ENCODE assay signal across 11 mouse cellular contexts in the genomic region with DNA sequence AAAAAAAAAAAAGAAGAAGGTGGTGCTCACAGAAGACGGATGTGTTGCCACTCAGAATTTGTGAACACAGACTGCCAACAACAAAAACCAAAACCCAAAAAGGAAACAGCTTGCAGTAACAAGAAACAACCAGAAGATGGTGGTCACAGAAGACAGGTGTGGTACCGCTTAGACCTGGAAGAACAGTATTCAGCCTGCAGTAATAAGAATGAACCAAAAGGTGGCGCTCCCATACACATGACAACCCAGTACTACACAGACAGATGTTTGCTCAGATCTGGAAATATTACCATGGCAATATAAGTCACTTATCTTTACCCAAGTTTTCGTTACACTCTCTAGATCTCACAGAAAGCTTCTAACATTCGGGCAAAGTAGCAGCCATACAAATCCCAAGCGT. TPM values are rescaled to one million over a fixed set of nuclear protein-coding genes. Genes with fewer than 3 reads are reported as not detected.
DNase-seq lines count a peak whose midpoint lies in the region; ATAC-seq and TF ChIP-seq lines count a peak whose summit lies in the region.
"Had no signal": no experiment of that assay in that cellular context is flagged by ENCODE, and none has a peak within 500 bp of the region (broad histone marks: within the 10 kb centered on the region; RNA-seq: fewer than 3 reads in every experiment).

No protein-coding gene starts in this region.

- no peak overlapping the region for H3K27ac ChIP-seq in cerebellum, adult 2 months (ENCODE audit: insufficient read depth, low read length)
- no peak overlapping the region for H3K27ac ChIP-seq in testis, adult 2 months (ENCODE audit: control insufficient read depth, insufficient read depth, low read depth, low read length)
- H3K27ac ChIP-seq in kidney, embryonic 16.5 days (ENCODE audit: low read length) = no peak overlapping the region
- H3K27ac ChIP-seq: midbrain, embryonic 12.5 days had no signal

- H3K9ac ChIP-seq in kidney, embryonic 16.5 days (replicated peaks; ENCODE audit: low read length) = no peak overlapping the region
- H3K9ac ChIP-seq: midbrain, embryonic 12.5 days had no signal

- peak in 1 of 2 experiments; percentile 3 for DNase-seq in cerebellum, adult 2 months
- DNase-seq in cerebellum, adult 11-12 months = no peak
- DNase-seq in testis, postnatal 10 days (ENCODE audit: low spot score) = no peak
- peak; percentile 28 for DNase-seq in lung, postnatal 36 days
- no peak for DNase-seq in thymus, postnatal 36 days

- WGBS in cerebellum, adult 2 months = 49% methylated on average over 6 of the region's 6 CpGs
- 49% methylated on average over 6 of the region's 6 CpGs for WGBS in kidney, embryonic 16.5 days

- no peaks in the 10 kb centered on the region for H3K9me3 ChIP-seq in kidney, embryonic 16.5 days (ENCODE audit: low read length)
- H3K9me3 ChIP-seq: midbrain, embryonic 12.5 days had no signal

- H3K4me1 ChIP-seq in cerebellum, adult 2 months (ENCODE audit: control insufficient read depth, insufficient read depth, low read length) = no peaks in the 10 kb centered on the region
- no peaks in the 10 kb centered on the region for H3K4me1 ChIP-seq in testis, adult 2 months (ENCODE audit: control insufficient read depth, insufficient read depth, low read length)
- no peaks in the 10 kb centered on the region for H3K4me1 ChIP-seq in kidney, embryonic 16.5 days (ENCODE audit: insufficient read depth, low read length)
- H3K4me1 ChIP-seq: midbrain, embryonic 12.5 days had no signal

- H3K4me2 ChIP-seq in kidney, embryonic 16.5 days (replicated peaks; ENCODE audit: low read depth, low read length) = no peak overlapping the region
- H3K4me2 ChIP-seq: midbrain, embryonic 12.5 days had no signal

- no peaks in the 10 kb centered on the region for H3K36me3 ChIP-seq in testis, adult 2 months (ENCODE audit: control insufficient read depth, insufficient read depth, low read length)
- no peaks in the 10 kb centered on the region for H3K36me3 ChIP-seq in kidney, embryonic 16.5 days (ENCODE audit: insufficient read depth, low read length)
- H3K36me3 ChIP-seq: G1E; midbrain, embryonic 12.5 days had no signal

- no peak overlapping the region for H3K4me3 ChIP-seq in cerebellum, adult 2 months (replicated peaks; ENCODE audit: insufficient read depth, low read depth, low read length)
- no peak overlapping the region for H3K4me3 ChIP-seq in testis, adult 2 months (ENCODE audit: control insufficient read depth, low read depth, low read length)
- no peak overlapping the region for H3K4me3 ChIP-seq in kidney, embryonic 16.5 days (ENCODE audit: low read length)
- H3K4me3 ChIP-seq: midbrain, embryonic 12.5 days had no signal

- peak; percentile 29; the same call in 1 of the 2 replicates for TF ChIP-seq CTCF in cerebellum, adult 2 months (IDR thresholded peaks at IDR 0.05; ENCODE audit: borderline replicate concordance, insufficient read depth, low read depth, low read length)
- TF ChIP-seq CTCF in testis, adult 2 months (IDR thresholded peaks at IDR 0.05; ENCODE audit: control insufficient read depth, insufficient read depth, insufficient replicate concordance, low read depth, low read length) = peak; percentile 19; the same call in 1 of the 2 replicates

- no peaks in the 10 kb centered on the region for H3K27me3 ChIP-seq in cerebellum, adult 2 months (ENCODE audit: control insufficient read depth, insufficient read depth, low read length)
- H3K27me3 ChIP-seq in testis, adult 2 months (ENCODE audit: control insufficient read depth, insufficient read depth, low read length) = no peaks in the 10 kb centered on the region
- no peaks in the 10 kb centered on the region for H3K27me3 ChIP-seq in kidney, embryonic 16.5 days (ENCODE audit: insufficient read depth, low read length)
- H3K27me3 ChIP-seq: midbrain, embryonic 12.5 days had no signal

- TF ChIP-seq POLR2A in cerebellum, adult 2 months (IDR thresholded peaks at IDR 0.05; ENCODE audit: borderline replicate concordance, insufficient read depth, low read length) = no peak
- TF ChIP-seq POLR2A in testis, adult 2 months (IDR thresholded peaks at IDR 0.05; ENCODE audit: control insufficient read depth, low read depth, low read length) = no peak

- ATAC-seq in kidney, embryonic 16.5 days (ENCODE audit: low FRiP score, low TSS enrichment) = peak; percentile 73
- no peak for ATAC-seq in erythroblast, adult 5-6 weeks (replicated peaks; ENCODE audit: low FRiP score, poor library complexity, severe bottlenecking)

RNA-seq across cellular contexts. Expression of a gene that starts 17.1 kb away (rescaled TPM):
- polyA plus RNA-seq in cerebellum, adult 2 months (2012; rRNA removed) = not detected in 2 replicates
- not detected in 2 replicates for polyA plus RNA-seq in testis, adult 2 months (2012; rRNA removed)
- polyA plus RNA-seq in kidney, embryonic 16.5 days (2015; fragmentation: Nextera tagmentation; extraction: Ambion mirVana) = not detected in 2 replicates
- total RNA-seq in erythroblast, adult 5-6 weeks (2015; ENCODE audit: low replicate concordance) = not detected in 2 replicates
- total RNA-seq in erythroblast, adult 5-6 weeks (2017; ENCODE audit: low replicate concordance) = not detected in 2 replicates
- total RNA-seq: G1E had no signal
- polyA plus RNA-seq: G1E; heart, embryonic 14.5 days; midbrain, embryonic 12.5 days had no signal

RNA-seq across cellular contexts. Expression of a gene that starts 32.7 kb away (rescaled TPM):
- polyA plus RNA-seq in cerebellum, adult 2 months (2012; rRNA removed) = not detected in 2 replicates
- not detected in 2 replicates for polyA plus RNA-seq in testis, adult 2 months (2012; rRNA removed)
- polyA plus RNA-seq in kidney, embryonic 16.5 days (2015; fragmentation: Nextera tagmentation; extraction: Ambion mirVana) = not detected in 2 replicates
- total RNA-seq in erythroblast, adult 5-6 weeks (2015; ENCODE audit: low replicate concordance) = not detected in 2 replicates
- total RNA-seq in erythroblast, adult 5-6 weeks (2017; ENCODE audit: low replicate concordance) = not detected in 2 replicates
- polyA plus RNA-seq: G1E; heart, embryonic 14.5 days; midbrain, embryonic 12.5 days had no signal

RNA-seq across cellular contexts. Expression of a gene that starts 48.0 kb away (rescaled TPM):
- not detected in 2 replicates for polyA plus RNA-seq in cerebellum, adult 2 months (2012; rRNA removed)
- not detected in 2 replicates for polyA plus RNA-seq in testis, adult 2 months (2012; rRNA removed)
- polyA plus RNA-seq in kidney, embryonic 16.5 days (2015; fragmentation: Nextera tagmentation; extraction: Ambion mirVana) = not detected in 2 replicates
- total RNA-seq in erythroblast, adult 5-6 weeks (2015; ENCODE audit: low replicate concordance) = not detected in 2 replicates
- total RNA-seq in erythroblast, adult 5-6 weeks (2017; ENCODE audit: low replicate concordance) = not detected in 2 replicates
- total RNA-seq: G1E had no signal
- polyA plus RNA-seq: G1E; heart, embryonic 14.5 days; midbrain, embryonic 12.5 days had no signal
